Mouse (Mus musculus): Measurements from ENCODE around the gene Nme7.

The Nme7 gene

DNA sequence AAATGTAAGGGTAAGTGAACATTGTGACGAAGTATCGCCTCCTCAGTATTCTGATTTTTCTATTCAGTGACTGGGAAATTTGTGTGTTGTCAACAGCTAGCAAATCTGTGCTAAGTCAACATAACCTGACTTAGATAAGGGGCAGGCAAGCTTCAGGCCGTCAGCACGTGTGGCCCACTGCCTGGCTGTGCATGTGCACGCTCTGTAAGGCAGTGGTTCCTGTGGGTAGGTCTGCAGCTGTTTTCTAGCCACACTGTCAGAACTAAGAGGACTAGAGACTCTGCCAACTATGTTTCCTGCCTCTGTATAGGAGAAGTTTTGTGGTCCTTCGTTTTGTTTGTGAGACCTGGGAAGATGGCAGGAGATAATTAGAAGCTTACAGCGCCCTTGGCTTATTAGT, 122.3 kb downstream of the Nme7 start:
- no peak for DNase-seq (ENCODE audit: extremely low spot score, low read depth, low spot score)

DNA sequence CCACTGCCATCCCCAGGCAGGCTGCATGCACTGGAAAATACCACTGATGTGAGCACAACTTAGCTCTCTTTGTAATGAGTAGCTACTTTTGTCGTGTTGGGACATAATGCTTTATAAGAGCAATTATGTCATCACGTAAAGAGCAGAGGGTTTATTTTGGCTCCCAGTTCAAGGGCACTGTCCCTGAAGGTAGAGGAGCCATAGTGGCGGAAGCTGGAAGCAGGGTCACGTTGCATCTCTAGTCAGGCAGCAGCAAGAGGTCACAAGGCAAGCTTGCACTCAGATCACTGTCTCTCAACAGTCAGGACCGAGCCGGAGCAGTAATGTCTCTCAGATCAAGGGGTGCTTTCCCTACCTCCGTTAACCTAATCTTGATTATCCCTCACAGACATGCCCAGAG, 123.9 kb downstream of the Nme7 start:
- no peak for DNase-seq (ENCODE audit: extremely low spot score, low read depth, low spot score)

DNA sequence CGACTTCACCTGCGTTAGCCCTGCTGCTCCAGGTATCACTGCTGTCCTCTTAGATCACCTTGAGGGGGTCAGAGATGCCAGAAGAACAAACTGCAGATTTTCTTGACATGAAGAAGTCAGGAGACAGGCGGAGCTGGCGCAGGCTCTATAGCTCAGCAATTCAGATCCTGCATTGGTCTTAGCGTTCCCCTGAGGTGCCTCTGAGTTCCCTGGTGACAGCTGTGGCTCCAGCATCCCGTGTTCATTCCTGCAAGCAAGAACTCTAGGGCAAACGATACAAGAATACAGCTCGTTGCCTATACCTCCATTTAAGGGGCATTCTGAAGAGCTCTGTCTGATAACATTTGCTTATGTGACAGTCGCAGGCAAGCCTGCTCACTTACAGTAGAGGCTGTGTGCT, 124.7 kb downstream of the Nme7 start:
- no peak for DNase-seq (ENCODE audit: extremely low spot score, low read depth, low spot score)

DNA sequence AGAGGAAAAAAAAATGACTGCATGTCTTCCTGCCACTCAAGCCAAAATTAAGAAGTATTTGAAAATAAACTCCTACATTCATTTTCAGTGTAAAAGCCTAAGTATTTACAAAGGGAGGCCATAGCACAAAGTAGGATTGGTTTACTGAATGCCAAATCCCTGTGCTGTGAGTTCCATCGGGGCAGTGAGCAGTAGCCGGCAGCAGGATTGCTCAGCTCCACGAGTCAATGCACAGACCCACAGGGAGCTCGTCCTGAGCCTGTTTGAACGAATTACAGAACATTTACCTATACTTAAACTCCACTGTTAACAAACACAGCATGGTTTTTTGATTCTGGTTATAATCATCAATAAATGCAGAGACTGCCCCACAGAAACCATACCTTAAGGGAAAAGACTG, 128.7 kb downstream of the Nme7 start:
- no peak for DNase-seq (ENCODE audit: extremely low spot score, low read depth, low spot score)

DNA sequence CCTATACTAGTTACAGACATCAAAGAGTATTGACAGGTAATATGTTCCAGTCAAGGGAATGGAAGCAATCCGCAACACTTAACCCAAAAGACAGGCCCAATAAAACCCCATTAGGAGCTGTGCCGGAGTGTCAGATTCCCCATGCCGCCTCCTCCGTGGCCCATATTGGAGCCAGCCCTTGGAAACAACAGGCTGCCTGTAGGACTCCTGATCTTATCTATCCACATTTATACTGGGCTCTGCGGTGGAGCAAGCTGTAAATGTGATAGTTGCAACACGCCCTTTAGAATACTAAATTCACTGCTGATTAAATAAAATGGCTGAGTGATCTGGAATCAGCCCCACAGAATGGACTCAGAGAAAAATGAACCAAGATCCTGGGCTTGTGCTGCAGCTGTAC, 130.1 kb downstream of the Nme7 start:
- DNase-seq (ENCODE audit: extremely low spot score, low read depth, low spot score), result no peak

DNA sequence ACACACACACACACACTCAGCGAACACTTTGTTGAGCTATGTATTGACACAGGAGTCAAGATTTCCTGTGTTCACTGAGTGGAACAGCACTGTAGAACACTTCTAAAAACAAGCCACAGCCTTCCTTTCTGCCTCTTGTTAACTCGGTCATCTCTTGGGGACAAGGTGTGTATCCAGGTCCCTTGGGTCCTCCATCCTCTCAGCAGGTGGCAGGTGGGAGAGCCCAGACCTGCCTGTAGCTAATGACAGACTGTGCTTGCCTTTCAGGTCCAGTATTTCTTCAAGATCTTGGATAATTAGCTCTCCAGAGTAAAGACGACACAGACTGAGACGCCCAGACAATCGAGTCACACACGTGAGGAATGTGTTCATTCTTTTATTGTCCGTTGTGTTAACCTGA, 132.8 kb downstream of the Nme7 start:
- DNase-seq (ENCODE audit: extremely low spot score, low read depth, low spot score), result no peak

DNA sequence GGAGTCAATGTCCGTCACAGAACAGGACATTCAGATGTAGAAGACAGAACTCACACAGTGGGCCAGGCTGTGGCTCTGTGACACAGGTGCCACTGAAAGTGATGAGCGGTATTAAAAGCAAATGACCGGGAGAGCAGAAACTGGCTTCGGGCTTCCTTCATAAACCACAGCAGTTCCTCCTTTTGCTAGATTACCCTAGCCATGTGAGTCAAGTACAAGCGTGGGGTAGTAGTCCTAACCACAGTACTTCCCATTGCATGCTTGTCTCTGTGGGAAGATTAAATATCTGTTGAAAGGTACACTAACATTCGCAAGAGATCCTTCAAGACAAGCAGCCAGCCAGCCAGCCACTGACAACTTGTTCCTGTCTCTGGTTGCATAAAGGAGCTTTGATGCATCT, 136.3 kb downstream of the Nme7 start:
- DNase-seq (ENCODE audit: extremely low spot score, low read depth, low spot score), result no peak

DNA sequence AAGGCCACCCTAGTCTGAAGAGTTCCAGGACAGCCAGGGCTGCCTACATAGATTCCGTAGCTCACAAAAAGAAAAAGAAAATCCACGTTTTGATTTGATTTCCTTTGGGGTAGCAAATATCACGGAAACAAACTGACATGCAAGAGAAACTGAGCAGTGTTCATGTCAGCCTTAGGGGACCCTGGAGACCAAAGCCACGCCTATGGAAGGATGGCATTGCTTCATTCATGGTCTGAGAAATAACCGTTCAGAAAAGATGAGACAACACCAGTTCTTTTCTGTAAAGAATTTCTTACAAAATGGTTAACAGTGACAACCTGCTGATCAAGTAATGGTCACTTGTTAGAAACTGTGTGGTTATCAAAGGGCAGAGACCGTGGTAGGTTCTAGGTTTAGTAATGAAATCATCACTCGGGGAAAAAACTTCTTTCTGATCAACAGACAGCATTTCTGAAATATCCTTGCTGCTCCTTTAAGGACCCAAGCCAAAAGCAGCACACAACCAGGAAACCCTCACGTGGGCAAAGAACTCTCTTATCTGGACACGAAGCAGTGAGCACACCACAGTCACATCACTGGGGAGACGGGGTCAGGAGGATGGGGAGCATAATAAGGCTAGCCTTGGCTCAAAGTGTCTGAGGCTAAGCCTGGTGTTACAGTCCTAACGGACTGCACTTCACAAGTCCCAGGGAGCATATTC, 136.9 kb downstream of the Nme7 start:
- DNase-seq (ENCODE audit: extremely low spot score, low read depth, low spot score), result no peak

DNA sequence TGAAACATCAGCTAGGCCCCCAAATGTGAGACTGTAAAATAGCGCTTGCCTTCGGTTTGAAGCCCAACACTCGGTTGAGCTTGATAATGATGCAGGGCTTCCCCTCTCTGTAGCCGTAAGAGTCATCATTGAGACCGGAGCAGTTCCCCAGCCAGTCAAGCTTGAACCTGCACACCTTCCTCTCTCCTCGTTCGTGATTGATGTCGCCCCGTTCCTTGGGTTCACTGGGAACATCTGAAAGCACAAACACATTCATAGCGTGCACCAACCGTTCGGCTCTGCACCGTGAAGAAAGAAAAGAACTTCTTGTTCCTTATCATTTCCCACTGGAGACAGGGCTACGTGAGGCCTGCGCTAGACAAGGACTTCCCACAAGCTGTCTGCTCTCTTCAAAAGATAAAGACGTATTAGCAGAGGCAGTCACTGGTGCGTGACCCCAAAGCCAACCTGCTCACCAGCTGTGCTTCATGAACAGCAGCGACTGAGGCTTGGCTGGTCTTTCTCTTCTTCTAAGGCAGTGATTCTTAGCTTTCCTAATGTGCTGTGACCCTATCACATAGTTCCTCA, 137.6 kb downstream of the Nme7 start:
- DNase-seq (ENCODE audit: extremely low spot score, low read depth, low spot score), result no peak

DNA sequence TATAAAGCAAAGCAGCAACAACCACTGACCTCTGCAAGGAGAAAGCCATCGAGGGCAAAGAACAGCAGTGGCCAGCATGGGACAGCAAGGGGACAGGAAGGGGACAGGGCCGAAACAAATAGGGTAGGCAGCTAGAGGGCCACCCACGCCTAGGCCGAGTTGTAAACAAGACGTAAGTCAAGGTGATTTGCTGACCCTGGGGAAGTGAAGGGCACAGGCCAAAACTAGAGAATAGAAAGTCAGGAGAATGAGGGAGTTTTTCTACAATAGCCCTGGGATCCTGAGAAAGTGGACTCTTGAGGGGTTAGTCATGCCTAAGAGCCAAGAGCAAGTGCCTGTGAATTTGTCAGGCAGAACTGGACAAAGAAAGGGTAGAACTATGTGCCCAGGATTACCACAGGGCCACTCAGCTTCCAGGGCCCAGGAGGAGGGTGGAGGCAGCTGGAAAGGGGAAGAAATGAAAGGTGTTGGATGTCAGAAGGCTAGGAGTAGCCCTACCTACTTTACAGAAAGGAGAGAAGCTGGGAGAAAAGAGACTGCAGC, 141.8 kb downstream of the Nme7 start:
- DNase-seq (ENCODE audit: extremely low spot score, low read depth, low spot score), result no peak

DNA sequence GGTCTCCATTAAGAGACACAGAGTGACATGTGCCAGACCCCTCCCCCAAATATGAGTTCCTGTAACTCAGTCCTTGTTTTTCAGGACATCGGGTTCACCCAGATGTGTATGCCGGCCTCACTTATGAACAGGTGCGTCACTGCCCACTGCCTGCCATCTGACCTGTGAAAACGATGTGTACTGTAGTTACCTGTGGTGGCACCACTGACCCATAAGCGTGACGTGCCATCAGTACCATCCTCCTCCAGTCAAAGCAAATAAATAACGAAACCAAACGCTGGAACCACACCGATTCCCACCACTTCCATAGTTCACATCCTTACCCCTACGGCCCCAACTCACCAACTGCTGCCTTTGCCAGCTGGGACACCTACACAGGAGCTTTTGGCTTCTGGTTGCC, 142.6 kb downstream of the Nme7 start:
- no peak for DNase-seq (ENCODE audit: extremely low spot score, low read depth, low spot score)

DNA sequence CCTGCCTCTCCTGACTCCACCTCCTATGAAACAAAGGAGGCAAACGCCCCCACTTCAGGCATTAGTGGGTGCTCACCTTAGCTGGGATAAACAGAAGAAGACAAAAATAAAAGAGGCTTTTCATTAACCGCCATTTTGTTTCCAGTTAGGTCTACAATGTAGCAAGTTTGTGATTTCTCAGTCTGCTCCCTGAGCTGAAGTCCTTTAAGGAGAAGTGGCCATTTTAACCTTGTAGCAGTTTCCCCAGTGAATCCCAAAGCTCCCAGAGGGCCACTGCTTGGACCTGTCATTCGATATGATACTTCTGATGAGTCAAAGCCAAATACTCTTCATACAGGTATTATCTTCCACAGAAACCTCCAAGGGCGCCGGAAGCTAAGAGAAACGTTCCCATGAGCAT, 143.6 kb downstream of the Nme7 start:
- DNase-seq (ENCODE audit: extremely low spot score, low read depth, low spot score), result no peak

DNA sequence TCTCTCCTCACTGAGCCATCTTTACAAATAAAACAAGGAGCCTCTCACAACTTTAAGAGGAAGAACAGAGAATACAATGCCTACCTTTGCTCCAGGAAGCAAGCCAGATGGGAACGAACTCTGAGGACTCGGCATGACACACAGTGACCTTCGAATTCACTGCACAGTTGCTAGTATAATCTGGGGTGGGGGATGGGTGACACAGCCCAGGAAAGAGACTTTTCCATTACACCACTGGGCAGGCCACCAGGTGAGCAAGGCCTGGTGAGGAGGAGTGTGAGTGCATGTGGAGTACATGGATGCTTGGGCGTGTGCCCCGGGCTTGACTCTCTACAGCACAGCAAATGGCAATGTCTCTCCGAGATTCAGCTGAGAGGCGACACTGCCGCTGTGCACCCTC, 145.7 kb downstream of the Nme7 start:
- DNase-seq (ENCODE audit: extremely low spot score, low read depth, low spot score), result no peak

DNA sequence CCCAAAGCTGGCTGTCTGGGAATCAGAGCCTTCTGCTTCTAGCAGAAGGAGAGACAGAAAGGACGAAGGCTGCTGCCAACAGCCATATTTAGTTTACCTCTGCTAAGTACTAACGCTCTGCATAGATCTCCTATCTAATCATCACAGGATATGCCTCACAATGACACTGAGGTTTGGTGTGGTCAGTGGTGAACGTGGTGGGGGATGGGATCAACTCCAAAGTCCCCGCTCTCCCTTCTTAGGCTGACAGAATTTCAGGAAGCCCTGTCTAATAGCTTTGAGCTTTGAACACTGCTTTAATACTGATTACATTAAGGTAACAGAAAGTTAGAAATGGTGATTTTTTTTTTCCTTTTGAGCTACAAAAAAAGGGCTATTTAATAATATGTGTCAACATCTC, 146.3 kb downstream of the Nme7 start:
- no peak for DNase-seq (ENCODE audit: extremely low spot score, low read depth, low spot score)

DNA sequence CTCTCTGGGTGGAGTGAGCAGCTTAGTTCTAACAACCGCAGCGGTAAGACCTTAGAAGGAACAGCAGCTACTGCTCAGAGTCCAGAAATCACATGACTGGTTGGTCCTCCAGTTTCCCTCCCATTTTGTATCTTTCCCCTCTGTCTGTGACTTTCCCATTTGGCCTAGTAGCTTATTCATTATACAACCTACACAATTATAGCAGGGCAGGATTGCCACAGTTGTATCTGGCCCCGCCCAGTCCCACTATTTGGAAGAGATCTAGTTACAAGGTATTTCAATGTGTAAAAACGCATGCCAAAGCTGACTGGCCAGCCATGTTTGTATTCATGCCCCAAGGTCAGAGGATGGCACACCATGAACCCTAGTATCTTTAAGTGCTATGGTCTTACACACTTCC, 146.7 kb downstream of the Nme7 start:
- no peak for DNase-seq (ENCODE audit: extremely low spot score, low read depth, low spot score)

DNA sequence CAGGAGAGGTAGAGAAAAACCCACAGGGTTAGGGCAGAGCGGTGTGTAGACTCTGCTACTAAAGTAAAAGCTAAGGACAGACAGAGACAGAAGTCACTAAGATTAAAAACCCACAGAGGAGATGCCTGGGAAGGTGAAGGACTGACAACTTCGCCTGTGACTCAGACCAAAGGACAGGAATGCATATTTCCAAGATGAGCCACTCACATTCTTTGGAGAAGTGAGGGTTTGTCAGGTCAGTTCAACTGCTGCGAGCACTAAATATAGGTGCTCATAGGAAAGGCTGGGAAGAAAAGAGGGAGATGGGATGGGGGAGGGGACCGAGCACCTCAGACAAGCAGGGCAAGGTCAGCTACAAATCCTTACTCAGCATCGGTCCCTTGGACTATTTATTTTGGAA, 147.4 kb downstream of the Nme7 start:
- DNase-seq (ENCODE audit: extremely low spot score, low read depth, low spot score), result no peak

DNA sequence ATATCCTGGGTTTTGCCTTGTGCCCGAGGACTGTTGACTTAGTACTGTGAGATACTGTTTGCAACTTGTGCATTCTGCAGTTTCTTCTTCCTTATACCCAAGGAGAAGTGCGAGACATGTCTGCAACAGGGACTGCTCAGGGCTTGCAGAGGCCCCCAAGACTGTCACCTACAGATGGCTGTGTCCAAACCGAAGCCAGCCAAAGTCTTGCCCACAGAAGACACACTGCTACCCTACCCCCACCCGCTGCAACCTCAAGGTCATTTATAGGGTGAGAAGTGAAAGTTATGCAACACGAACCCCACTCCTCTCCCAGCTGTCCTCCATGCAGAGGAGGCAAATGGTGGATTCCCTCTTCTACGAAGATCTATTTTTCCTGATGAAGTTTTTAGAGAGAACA, 148.7 kb downstream of the Nme7 start:
- DNase-seq (ENCODE audit: extremely low spot score, low read depth, low spot score), result no peak

DNA sequence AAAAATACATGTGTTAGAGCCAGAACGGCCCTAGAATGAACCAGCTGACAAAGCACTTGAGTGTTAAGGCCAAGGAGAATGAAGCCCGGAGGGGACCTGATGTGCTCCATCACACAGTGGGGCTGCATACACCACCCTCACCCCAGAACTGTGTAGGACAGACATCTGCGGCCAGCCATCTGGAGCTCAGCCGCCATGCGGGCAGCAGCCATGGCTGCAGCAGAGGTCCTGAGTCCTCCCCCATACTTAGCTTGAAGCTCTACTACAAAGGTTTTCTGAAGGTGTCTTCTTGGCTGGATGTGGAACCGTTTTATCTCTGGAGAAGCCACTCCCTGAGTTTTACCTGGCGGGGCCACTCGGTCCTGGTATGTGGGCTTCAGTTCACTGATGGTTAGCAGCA, 149.2 kb downstream of the Nme7 start:
- no peak for DNase-seq (ENCODE audit: extremely low spot score, low read depth, low spot score)

DNA sequence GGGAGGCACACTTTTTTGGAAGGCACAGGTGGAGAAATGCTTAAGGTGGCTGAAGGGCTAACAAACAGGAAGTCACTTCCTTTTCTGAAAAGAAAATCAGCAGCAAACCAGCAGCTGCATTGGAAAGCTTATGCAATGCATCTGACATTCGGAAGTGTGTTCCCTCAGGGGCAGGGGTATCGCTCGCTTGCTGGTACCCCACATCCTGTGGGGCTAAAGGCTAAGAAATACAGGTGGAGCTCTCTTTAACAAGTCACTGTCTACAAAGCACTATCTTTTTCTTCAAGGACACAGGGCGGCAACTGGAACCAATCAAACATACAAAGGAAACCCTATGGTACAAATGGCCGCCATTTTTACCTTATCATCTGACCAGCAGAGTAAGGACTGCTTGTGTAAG, 149.8 kb downstream of the Nme7 start:
- no peak for DNase-seq (ENCODE audit: extremely low spot score, low read depth, low spot score)

DNA sequence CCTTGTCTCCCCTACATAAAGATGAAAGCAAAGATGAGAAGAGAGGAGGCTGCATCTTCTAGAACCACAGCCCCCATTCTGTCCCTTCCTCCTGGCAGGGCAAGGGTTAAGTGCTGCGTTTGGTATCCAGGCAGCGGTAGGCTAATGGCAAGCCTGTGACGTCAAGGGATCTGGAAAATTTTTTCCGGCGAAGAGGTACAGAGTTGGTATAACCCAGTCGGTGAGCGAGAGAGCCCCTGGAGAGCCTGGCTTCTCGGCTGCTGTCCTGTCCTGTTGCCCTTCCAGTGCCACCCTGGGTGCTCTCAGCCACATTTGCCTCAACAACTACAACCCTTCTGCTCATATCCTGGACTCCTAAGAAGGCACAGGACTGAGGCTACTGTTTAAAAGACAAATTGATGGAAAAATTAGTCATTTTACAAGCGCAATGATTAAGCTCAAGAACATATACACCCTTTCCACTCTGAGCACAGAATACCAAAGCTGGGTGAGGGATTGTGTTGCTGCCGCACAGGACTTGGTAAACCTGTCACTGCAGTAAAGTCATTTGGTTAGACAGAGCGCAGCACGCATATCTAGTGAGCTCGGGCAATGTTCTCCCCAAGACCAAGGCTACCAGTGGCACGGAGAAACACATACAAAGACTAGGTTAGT, 151.0 kb downstream of the Nme7 start:
- no peak for DNase-seq (ENCODE audit: extremely low spot score, low read depth, low spot score)

DNA sequence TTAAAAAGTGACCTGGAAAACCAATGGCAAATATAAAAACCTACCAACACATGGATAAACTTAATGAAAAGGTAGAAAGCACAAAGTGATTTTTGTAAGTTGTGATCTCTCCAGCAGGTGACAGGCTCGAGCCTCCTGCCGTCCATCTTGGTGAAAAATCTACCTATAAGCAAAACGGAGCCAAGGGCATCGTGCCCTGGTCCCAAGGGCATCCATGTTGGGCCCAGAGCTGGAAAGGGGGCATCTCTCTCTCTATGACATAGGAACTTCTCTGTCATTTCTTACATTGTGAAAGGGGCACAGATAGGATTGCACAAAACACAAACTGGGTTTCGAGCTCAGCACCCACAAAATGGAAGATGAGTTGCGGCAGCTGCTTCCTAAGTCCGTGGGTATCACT, 151.7 kb downstream of the Nme7 start:
- no peak for DNase-seq (ENCODE audit: extremely low spot score, low read depth, low spot score)

DNA sequence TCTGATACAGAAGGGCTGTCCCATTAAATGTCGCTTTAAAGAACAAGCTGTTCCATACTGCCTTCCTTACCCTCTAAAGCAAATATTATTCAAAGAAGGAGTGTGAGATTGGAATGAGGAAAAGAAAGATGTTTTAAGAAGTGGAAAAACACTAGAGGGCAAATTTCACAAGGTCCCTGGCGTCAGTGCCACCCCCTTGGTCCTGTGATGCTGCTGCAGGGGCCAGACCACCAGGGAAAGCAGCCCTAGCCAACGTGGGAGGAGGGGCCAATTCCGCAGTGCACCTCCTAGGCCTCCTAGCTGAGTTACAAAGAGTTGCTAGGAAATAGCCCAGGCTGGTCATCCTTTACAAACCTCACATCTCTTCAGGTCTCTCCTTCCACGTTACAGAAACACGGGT, 152.1 kb downstream of the Nme7 start:
- DNase-seq (ENCODE audit: extremely low spot score, low read depth, low spot score), result no peak

DNA sequence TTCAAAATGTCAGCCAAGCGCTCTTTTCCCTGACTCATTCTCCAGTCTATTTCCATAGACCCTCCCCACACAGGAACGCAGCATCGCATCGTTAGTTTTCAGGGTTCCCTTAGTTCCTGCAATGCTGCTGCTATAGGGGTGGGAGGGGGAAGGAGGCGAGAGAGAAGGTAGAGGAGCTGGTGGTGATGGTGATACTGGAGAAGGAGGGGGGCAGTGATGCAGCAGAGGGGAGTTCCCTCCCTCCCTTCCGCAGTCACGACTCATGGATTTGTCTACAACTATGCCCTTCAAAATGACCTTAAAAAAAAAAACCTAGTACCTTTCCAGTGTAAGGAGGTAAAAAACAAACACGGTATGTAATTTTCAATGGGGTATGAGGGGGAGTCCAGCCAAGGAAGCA, 152.8 kb downstream of the Nme7 start:
- no peak for DNase-seq (ENCODE audit: extremely low spot score, low read depth, low spot score)

Measured in hindlimb bud, embryonic 11.5 days (tissue).